Mouse (Mus musculus): ENCODE measurements at regions not wholly inside any gene's neighbourhood (a gene's known extent, or its start where the extent isn't known, plus 50 kb on each side); places are given as distances from the start of the nearest gene placed in this dataset.
"Not testable (repeated sequence)": the region's sequence is repeated elsewhere in the genome, so short reads cannot be mapped to it uniquely, and the experiment has no call there.

DNA sequence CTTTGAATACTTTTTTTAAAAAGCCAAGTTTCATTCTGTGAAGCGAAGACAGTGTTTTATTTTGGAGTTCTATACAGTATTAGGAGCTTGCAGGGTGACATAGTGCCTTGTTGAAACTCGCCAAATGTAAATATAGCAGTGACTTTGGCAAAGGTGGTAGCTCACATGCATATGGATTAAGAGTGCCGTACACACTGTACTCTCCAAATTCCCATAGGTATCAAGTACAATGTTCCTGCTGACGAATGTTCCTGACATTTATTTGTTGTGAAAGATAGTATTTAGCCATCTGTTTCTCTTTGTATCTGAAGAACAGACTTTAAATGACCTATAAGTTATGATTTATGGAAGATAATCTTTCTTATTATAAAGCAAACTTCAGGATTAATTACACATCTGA lies 201.9 kb downstream of the Cd109 start:
- Histone ChIP-seq H3K4me3 (replicated peaks; ENCODE audit: low read length) (no peak overlapping the region), H3K4me2 (replicated peaks) (no peak overlapping the region), H3K27me3 (ENCODE audit: control insufficient read depth, insufficient read depth, low read length) (no peaks in the 10 kb centered on the region), H3K9me3 (ENCODE audit: control insufficient read depth, low read length) (no peaks in the 10 kb centered on the region), H3K36me3 (replicated peaks; ENCODE audit: control insufficient read depth, insufficient read depth) (no peaks in the 10 kb centered on the region), H3K9ac (no peak overlapping the region), H3K27ac (no peak overlapping the region), H3K4me1 (replicated peaks; ENCODE audit: control insufficient read depth, insufficient read depth, low read length) (no peaks in the 10 kb centered on the region)
- DNase-seq (ENCODE audit: low spot score) (no peak), ATAC-seq (ENCODE audit: low FRiP score) (no peak)
- WGBS = 79% methylated on average over 4 of the region's 4 CpGs

DNA sequence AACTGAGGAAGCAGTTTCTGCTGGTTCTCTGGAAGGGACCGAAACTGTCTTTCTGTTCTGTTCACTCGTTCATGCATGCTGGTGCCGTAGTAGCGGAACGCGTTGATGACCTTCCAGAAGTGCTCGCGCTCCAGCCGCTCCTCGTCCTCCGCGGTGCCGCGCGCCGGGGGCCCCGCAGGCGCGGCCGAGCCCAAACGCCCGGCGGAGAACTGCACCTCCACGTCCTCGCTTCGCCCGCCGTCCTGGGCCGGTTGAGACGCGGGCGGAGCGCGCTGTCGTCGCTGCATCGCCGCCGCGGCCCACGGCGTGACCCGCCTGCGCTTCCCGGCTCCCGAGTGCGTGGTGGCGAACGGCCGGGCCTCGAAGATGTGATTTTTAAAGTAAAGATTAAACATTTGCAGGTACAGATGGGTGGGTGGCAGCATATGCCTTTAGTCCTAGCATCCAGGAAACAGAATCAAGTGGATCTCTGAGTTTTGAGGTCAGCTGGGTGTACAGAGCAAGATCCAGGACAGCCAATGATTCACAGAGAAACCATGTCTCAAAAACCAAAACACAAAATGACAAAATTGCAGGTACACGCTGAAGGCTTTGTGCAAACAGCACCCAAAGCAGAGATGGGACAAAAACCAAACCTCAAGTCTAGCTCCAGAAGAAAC lies 206.3 kb downstream of the Cd109 start:
- H3K27me3 ChIP-seq (ENCODE audit: control insufficient read depth, insufficient read depth, low read length); DNase-seq (ENCODE audit: low spot score); H3K4me1 ChIP-seq (replicated peaks; ENCODE audit: control insufficient read depth, insufficient read depth, low read length); H3K36me3 ChIP-seq (replicated peaks; ENCODE audit: control insufficient read depth, insufficient read depth); H3K9me3 ChIP-seq (ENCODE audit: control insufficient read depth, low read length); H3K27ac ChIP-seq: not testable (repeated sequence)
- H3K9ac ChIP-seq = peak overlapping the region; percentile 53
- H3K4me2 ChIP-seq (replicated peaks) = peak overlapping the region; percentile 61
- 11% methylated on average over 39 of the region's 52 CpGs for WGBS
- H3K4me3 ChIP-seq (replicated peaks; ENCODE audit: low read length) = peak overlapping the region; percentile 35
- ATAC-seq (ENCODE audit: low FRiP score) = peak; percentile 80

DNA sequence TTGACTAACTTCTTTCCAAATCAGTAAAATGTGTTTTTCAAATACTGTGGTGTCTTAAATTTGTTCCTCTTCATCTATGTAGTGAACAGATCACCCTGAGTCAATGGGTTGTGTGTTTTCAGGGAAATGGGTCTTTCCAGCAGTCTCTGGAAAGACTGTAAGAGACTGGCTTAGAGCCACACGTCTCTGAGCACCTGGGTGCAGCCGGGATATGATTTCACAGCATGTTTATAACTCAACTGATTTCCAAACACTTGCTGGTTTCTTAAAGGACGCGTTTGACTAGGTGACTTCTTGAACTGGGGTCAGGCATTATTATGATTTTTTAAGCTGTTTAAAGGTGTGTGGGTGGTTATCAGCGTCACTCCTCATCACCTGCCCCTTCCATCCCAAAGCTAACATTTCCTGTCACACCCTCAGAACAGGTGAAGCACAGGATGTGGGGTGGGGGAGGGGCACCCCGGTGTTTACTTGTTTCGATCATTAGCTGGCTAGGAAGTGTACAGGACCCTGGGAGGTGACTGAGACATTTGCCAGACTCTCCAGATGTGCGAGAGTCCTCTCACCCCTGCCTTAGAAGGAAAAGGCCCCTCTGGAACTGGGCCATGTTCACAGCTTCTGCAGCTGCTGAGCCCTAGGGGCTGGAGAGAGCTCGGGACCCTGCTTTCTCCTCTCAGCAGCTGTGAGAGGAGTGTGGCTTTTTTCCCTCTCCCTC lies 229.8 kb downstream of the Cd109 start:
- H3K36me3 ChIP-seq (replicated peaks; ENCODE audit: control insufficient read depth, insufficient read depth) = no peaks in the 10 kb centered on the region
- H3K4me1 ChIP-seq (replicated peaks; ENCODE audit: control insufficient read depth, insufficient read depth, low read length) = no peaks in the 10 kb centered on the region
- H3K27me3 ChIP-seq (ENCODE audit: control insufficient read depth, insufficient read depth, low read length) = no peaks in the 10 kb centered on the region
- no peak overlapping the region for H3K9ac ChIP-seq
- WGBS = 75% methylated on average over 9 of the region's 9 CpGs
- H3K4me3 ChIP-seq (replicated peaks; ENCODE audit: low read length) = no peak overlapping the region
- no peak overlapping the region for H3K27ac ChIP-seq
- ATAC-seq (ENCODE audit: low FRiP score) = no peak
- no peak overlapping the region for H3K4me2 ChIP-seq (replicated peaks)
- no peak for DNase-seq (ENCODE audit: low spot score)
- no peaks in the 10 kb centered on the region for H3K9me3 ChIP-seq (ENCODE audit: control insufficient read depth, low read length)

DNA sequence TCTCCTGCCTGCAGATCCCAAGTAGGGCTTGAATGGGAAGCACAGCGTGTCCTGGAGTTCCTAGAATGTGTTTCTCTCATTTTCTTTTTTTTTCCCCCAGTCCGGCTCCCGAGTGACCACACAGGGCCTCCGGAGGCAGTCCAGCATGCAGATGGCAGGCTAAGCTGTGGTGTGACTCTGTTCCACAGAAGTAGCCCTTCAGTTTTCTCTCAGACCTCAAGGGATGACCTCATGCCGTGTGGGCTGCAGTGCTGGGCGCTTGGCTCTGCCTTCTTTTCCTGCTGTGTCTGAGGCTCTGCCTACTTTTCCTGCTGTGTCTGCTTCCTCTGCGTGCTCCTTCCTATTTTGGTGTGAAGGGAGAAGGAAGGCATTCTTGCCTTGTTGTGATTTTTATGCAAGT lies 230.8 kb downstream of the Cd109 start:
- DNase-seq (ENCODE audit: low spot score) = peak; percentile 32
- Histone ChIP-seq H3K36me3 (replicated peaks; ENCODE audit: control insufficient read depth, insufficient read depth) (no peaks in the 10 kb centered on the region), H3K9me3 (ENCODE audit: control insufficient read depth, low read length) (no peaks in the 10 kb centered on the region), H3K4me3 (replicated peaks; ENCODE audit: low read length) (no peak overlapping the region), H3K4me2 (replicated peaks) (no peak overlapping the region), H3K4me1 (replicated peaks; ENCODE audit: control insufficient read depth, insufficient read depth, low read length) (no peaks in the 10 kb centered on the region), H3K27ac (no peak overlapping the region), H3K9ac (no peak overlapping the region), H3K27me3 (ENCODE audit: control insufficient read depth, insufficient read depth, low read length) (no peaks in the 10 kb centered on the region)
- ATAC-seq (ENCODE audit: low FRiP score) = peak; percentile 59; the same call in 1 of the 2 replicates
- WGBS = 24% methylated on average over 7 of the region's 7 CpGs

DNA sequence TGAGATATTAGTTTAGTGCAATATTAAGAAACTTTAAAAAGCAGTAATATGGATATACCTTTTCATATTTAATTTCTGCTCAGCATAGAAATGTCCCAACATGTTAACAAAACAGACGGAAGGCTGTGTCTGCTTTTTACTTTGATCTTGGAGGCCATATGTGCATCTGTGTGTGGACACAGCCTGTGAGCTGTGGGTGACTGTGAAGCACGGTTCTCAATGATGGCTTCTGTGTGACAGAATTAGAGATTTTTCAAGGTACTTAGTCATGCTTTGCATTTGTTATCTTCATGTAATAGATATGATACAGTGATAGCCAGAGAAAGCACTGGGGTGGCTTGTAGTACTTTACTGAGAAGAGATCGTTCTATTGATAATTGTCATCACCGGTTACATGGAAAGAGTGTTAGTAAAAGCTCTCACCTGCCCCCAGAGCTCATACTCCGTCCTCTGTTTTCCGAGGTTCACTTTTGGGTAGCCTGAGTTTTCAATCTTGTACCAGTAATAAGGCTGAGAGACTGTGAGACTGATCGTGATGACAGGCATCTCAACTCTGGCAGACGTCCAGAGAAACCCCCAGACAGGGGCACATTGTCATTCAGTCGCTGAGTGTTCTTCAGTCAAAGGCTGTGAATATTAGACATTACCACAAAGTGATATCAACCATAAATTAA lies 232.7 kb downstream of the Cd109 start:
- no peaks in the 10 kb centered on the region for H3K9me3 ChIP-seq (ENCODE audit: control insufficient read depth, low read length)
- ATAC-seq (ENCODE audit: low FRiP score) (peak; percentile 48; the same call in 1 of the 2 replicates), DNase-seq (ENCODE audit: low spot score) (no peak)
- H3K36me3 ChIP-seq (replicated peaks; ENCODE audit: control insufficient read depth, insufficient read depth) = no peaks in the 10 kb centered on the region
- H3K4me1 ChIP-seq (replicated peaks; ENCODE audit: control insufficient read depth, insufficient read depth, low read length) = no peaks in the 10 kb centered on the region
- H3K27ac ChIP-seq = no peak overlapping the region
- H3K4me3 ChIP-seq (replicated peaks; ENCODE audit: low read length) = no peak overlapping the region
- no peaks in the 10 kb centered on the region for H3K27me3 ChIP-seq (ENCODE audit: control insufficient read depth, insufficient read depth, low read length)
- no peak overlapping the region for H3K9ac ChIP-seq
- 55% methylated on average over 9 of the region's 9 CpGs for WGBS
- H3K4me2 ChIP-seq (replicated peaks) = no peak overlapping the region

DNA sequence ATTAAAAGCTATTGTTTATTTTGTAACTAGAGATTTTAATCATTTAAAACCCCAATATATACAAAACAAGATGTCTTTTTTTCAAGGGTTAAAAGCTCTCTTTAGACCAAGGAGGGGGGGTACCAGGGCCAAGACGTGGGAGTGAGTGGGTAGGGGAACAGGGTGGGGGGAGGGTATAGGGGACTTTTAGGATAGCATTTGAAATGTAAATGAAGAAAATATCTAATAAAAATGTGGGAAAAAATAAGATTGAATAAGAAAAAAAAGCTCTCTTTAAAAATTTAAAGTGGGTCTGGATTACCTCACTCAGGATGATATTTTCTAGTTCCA lies 233.2 kb downstream of the Cd109 start:
- WGBS = 31% methylated on average over 1 of the region's 1 CpGs
- not testable (repeated sequence) for H3K4me2 ChIP-seq (replicated peaks); H3K9ac ChIP-seq; H3K27me3 ChIP-seq (ENCODE audit: control insufficient read depth, insufficient read depth, low read length); H3K9me3 ChIP-seq (ENCODE audit: control insufficient read depth, low read length); ATAC-seq (ENCODE audit: low FRiP score); H3K4me1 ChIP-seq (replicated peaks; ENCODE audit: control insufficient read depth, insufficient read depth, low read length); H3K27ac ChIP-seq; H3K4me3 ChIP-seq (replicated peaks; ENCODE audit: low read length); H3K36me3 ChIP-seq (replicated peaks; ENCODE audit: control insufficient read depth, insufficient read depth); DNase-seq (ENCODE audit: low spot score)

DNA sequence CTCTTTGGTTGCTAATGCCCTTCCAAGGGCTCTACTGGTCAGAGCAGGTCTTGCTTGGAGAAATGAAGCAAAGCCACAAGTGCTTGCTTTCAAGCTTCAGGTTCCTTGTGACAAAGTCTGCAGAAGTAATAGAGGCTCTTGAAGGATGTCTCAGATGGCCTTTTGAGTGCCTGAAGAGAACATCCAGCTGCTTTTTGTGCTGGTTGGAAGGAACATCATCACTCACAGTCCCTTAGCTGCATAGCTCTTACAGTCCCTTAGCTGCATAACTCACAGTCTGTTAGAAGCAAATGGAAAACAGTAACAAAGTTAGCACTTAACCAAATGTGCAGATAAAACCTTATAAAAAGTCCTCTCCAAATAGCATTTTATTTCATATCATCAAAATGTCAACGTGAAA lies 241.6 kb downstream of the Cd109 start:
- H3K27me3 ChIP-seq (ENCODE audit: control insufficient read depth, insufficient read depth, low read length) = no peaks in the 10 kb centered on the region
- no peak for DNase-seq (ENCODE audit: low spot score)
- H3K9ac ChIP-seq = no peak overlapping the region
- no peaks in the 10 kb centered on the region for H3K4me1 ChIP-seq (replicated peaks; ENCODE audit: control insufficient read depth, insufficient read depth, low read length)
- H3K36me3 ChIP-seq (replicated peaks; ENCODE audit: control insufficient read depth, insufficient read depth) = no peaks in the 10 kb centered on the region
- no peaks in the 10 kb centered on the region for H3K9me3 ChIP-seq (ENCODE audit: control insufficient read depth, low read length)
- no peak overlapping the region for H3K27ac ChIP-seq
- no peak overlapping the region for H3K4me3 ChIP-seq (replicated peaks; ENCODE audit: low read length)
- WGBS = 93% methylated on average over 1 of the region's 1 CpGs
- no peak overlapping the region for H3K4me2 ChIP-seq (replicated peaks)
- no peak for ATAC-seq (ENCODE audit: low FRiP score)

DNA sequence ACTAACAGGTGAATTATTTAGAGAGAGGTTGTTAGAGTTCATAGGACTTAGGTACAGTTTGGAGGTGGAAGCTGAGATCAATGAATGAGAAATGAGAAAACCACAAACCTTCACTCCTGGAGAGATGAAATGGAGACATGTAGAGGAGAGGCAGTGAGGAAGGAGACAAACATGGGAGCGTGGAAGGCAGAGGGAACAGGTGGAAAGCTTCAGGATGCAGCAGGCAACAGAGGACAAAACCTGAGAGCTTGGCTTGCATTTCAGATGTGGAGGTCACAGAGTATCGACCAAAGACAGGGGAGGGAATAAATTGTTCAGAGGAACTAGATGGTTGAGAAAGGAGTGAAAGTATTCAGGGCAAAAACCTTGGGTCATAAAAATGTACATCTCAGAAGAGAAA lies 244.6 kb downstream of the Cd109 start:
- Histone ChIP-seq H3K36me3 (replicated peaks; ENCODE audit: control insufficient read depth, insufficient read depth) (no peaks in the 10 kb centered on the region), H3K4me3 (replicated peaks; ENCODE audit: low read length) (no peak overlapping the region), H3K27me3 (ENCODE audit: control insufficient read depth, insufficient read depth, low read length) (no peaks in the 10 kb centered on the region), H3K4me2 (replicated peaks) (no peak overlapping the region), H3K9me3 (ENCODE audit: control insufficient read depth, low read length) (no peaks in the 10 kb centered on the region), H3K4me1 (replicated peaks; ENCODE audit: control insufficient read depth, insufficient read depth, low read length) (no peaks in the 10 kb centered on the region), H3K9ac (no peak overlapping the region), H3K27ac (no peak overlapping the region)
- ATAC-seq (ENCODE audit: low FRiP score) (no peak), DNase-seq (ENCODE audit: low spot score) (no peak)
- 78% methylated on average over 2 of the region's 2 CpGs for WGBS

DNA sequence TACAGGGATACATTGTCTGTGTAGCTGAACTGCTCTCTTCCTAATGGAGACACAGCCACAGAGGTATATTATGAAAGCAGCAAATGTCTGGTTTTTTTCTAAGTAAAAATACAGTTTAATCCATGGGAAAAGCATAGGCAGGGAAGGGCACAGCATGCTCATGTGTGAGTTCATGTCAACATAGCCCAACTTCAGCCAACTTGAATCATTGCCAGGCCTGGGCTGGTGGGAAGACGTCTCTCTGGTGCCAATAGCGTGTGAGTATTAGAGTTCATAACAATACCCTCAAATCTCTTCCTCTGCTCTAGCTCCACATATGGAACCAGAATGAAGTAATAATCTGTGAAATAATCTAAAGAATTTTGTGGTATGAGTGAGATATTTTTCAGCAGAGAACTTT lies 257.2 kb downstream of the Cd109 start:
- no peak overlapping the region for H3K4me2 ChIP-seq (replicated peaks)
- 59% methylated on average over 2 of the region's 2 CpGs for WGBS
- H3K27ac ChIP-seq = no peak overlapping the region
- H3K9me3 ChIP-seq (ENCODE audit: control insufficient read depth, low read length) = no peaks in the 10 kb centered on the region
- H3K36me3 ChIP-seq (replicated peaks; ENCODE audit: control insufficient read depth, insufficient read depth) = no peaks in the 10 kb centered on the region
- ATAC-seq (ENCODE audit: low FRiP score) = no peak
- no peak overlapping the region for H3K9ac ChIP-seq
- DNase-seq (ENCODE audit: low spot score) = no peak
- H3K4me3 ChIP-seq (replicated peaks; ENCODE audit: low read length) = no peak overlapping the region
- H3K4me1 ChIP-seq (replicated peaks; ENCODE audit: control insufficient read depth, insufficient read depth, low read length) = no peaks in the 10 kb centered on the region
- no peaks in the 10 kb centered on the region for H3K27me3 ChIP-seq (ENCODE audit: control insufficient read depth, insufficient read depth, low read length)
